ENCODE assay signal across 17 mouse cellular contexts in genomic region chr17:29502005-29502668, GRCm38 (mm10). TPM values are rescaled to one million over a fixed set of nuclear protein-coding genes. Genes with fewer than 3 reads are reported as not detected.
DNase-seq lines count a peak whose midpoint lies in the region; ATAC-seq and TF ChIP-seq lines count a peak whose summit lies in the region.
"Had no signal": no experiment of that assay in that cellular context is flagged by ENCODE, and none has a peak within 500 bp of the region (broad histone marks: within the 10 kb centered on the region; RNA-seq: fewer than 3 reads in every experiment).

No protein-coding gene starts in this region.

- no peaks in the 10 kb centered on the region for H3K9me3 ChIP-seq in heart, embryonic 12.5 days (replicated peaks)
- no peaks in the 10 kb centered on the region; the same call in 1 of the 2 replicates for H3K9me3 ChIP-seq in limb, embryonic 13.5 days
- no peaks in the 10 kb centered on the region for H3K9me3 ChIP-seq in limb, embryonic 10.5 days (replicated peaks)
- H3K9me3 ChIP-seq in liver, embryonic 16.5 days (replicated peaks; ENCODE audit: control insufficient read depth, low read length): 0 out of 2 replicates have a peak, but pooled peaks cover 2% of the 10 kb centered on the region
- H3K9me3 ChIP-seq in midbrain, postnatal 0 days (ENCODE audit: low read length): no peaks in the 10 kb centered on the region

- no peak for ATAC-seq in heart, embryonic 12.5 days (ENCODE audit: insufficient number of reproducible peaks, low FRiP score)
- no peak for ATAC-seq in limb, embryonic 13.5 days (ENCODE audit: low FRiP score, low read depth)
- 0 out of 2 replicates have a peak, but pooled peaks have one; percentile 19 for ATAC-seq in liver, embryonic 16.5 days (ENCODE audit: low read depth)
- ATAC-seq in midbrain, postnatal 0 days (ENCODE audit: low FRiP score): no peak

- DNase-seq in heart, adult 8-10 months (ENCODE audit: low spot score): no peak
- no peak for DNase-seq in limb, embryonic 10.5 days (ENCODE audit: low spot score)
- DNase-seq in c-Kit-positive CD71-positive TER-119-positive erythroid progenitor cells, embryonic 14.5 days (ENCODE audit: low spot score): peak; percentile 67
- DNase-seq in MN1 (ENCODE audit: low spot score): no peak
- DNase-seq in midbrain, postnatal 0 days (ENCODE audit: low spot score): no peak
- DNase-seq: cerebellum, postnatal 25 days; heart, adult 18-20 months; layer of hippocampus, adult 9-11 months; retina, postnatal 1 day; thymus, postnatal 25 days had no signal

- peaks cover 13% of the 10 kb centered on the region; the same call in 1 of the 2 replicates for H3K4me1 ChIP-seq in heart, embryonic 12.5 days (replicated peaks)
- H3K4me1 ChIP-seq in limb, embryonic 13.5 days: peaks cover 7% of the 10 kb centered on the region; the same call in 1 of the 2 replicates
- H3K4me1 ChIP-seq in limb, embryonic 10.5 days: peaks cover 13% of the 10 kb centered on the region; the same call in 1 of the 2 replicates
- H3K4me1 ChIP-seq in liver, embryonic 16.5 days (ENCODE audit: control insufficient read depth, low read depth, low read length): peaks cover 62% of the 10 kb centered on the region
- no peaks in the 10 kb centered on the region for H3K4me1 ChIP-seq in midbrain, postnatal 0 days (ENCODE audit: insufficient read depth, low read length)

- H3K36me3 ChIP-seq in heart, embryonic 12.5 days: no peaks in the 10 kb centered on the region
- H3K36me3 ChIP-seq in limb, embryonic 13.5 days: no peaks in the 10 kb centered on the region
- no peaks in the 10 kb centered on the region for H3K36me3 ChIP-seq in limb, embryonic 10.5 days
- no peaks in the 10 kb centered on the region for H3K36me3 ChIP-seq in liver, embryonic 16.5 days (ENCODE audit: control insufficient read depth, insufficient read depth)
- H3K36me3 ChIP-seq in midbrain, postnatal 0 days (ENCODE audit: insufficient read depth, low read length): no peaks in the 10 kb centered on the region
- H3K36me3 ChIP-seq: G1E had no signal

- WGBS in heart, embryonic 12.5 days: 61% methylated on average over 7 of the region's 7 CpGs
- WGBS in limb, embryonic 13.5 days: 83% methylated on average over 7 of the region's 7 CpGs
- 82% methylated on average over 7 of the region's 7 CpGs for WGBS in limb, embryonic 10.5 days
- 27% methylated on average over 7 of the region's 7 CpGs for whole genome bisulfite sequencing in liver, embryonic 16.5 days (ENCODE audit: insufficient replicate concordance)
- WGBS in midbrain, postnatal 0 days: 87% methylated on average over 7 of the region's 7 CpGs

- H3K9ac ChIP-seq in heart, embryonic 12.5 days: no peak overlapping the region
- no peak overlapping the region for H3K9ac ChIP-seq in limb, embryonic 13.5 days
- H3K9ac ChIP-seq in liver, embryonic 16.5 days (ENCODE audit: low read depth, low read length): peak overlapping the region; percentile 62
- H3K9ac ChIP-seq in midbrain, postnatal 0 days (replicated peaks; ENCODE audit: low read length, poor library complexity, severe bottlenecking): no peak overlapping the region

- peak overlapping the region; percentile 48 for H3K4me2 ChIP-seq in heart, embryonic 12.5 days
- H3K4me2 ChIP-seq in limb, embryonic 13.5 days (replicated peaks): peak overlapping the region; percentile 49; the same call in 1 of the 2 replicates
- peak overlapping the region; percentile 53 for H3K4me2 ChIP-seq in liver, embryonic 16.5 days (ENCODE audit: low read depth, low read length)
- H3K4me2 ChIP-seq in midbrain, postnatal 0 days (ENCODE audit: low read depth, low read length, poor library complexity, severe bottlenecking): no peak overlapping the region

- H3K27me3 ChIP-seq in heart, embryonic 12.5 days (replicated peaks): no peaks in the 10 kb centered on the region
- peaks cover 10% of the 10 kb centered on the region; the same call in 1 of the 2 replicates for H3K27me3 ChIP-seq in limb, embryonic 13.5 days
- no peaks in the 10 kb centered on the region for H3K27me3 ChIP-seq in limb, embryonic 10.5 days (ENCODE audit: low read depth, poor library complexity, severe bottlenecking)
- no peaks in the 10 kb centered on the region for H3K27me3 ChIP-seq in liver, embryonic 16.5 days (ENCODE audit: control insufficient read depth, insufficient read depth, low read depth, low read length)
- no peaks in the 10 kb centered on the region for H3K27me3 ChIP-seq in midbrain, postnatal 0 days (ENCODE audit: insufficient read depth, low read length)

- no peak for TF ChIP-seq CTCF in midbrain, postnatal 0 days (IDR thresholded peaks at IDR 0.05)

- H3K27ac ChIP-seq in heart, embryonic 12.5 days (ENCODE audit: poor library complexity, severe bottlenecking): 0 out of 2 replicates have a peak overlapping the region, but pooled peaks have one; percentile 40
- no peak overlapping the region for H3K27ac ChIP-seq in limb, embryonic 13.5 days
- H3K27ac ChIP-seq in limb, embryonic 10.5 days: no peak overlapping the region
- H3K27ac ChIP-seq in liver, embryonic 16.5 days (ENCODE audit: low read length): peak overlapping the region; percentile 90
- no peak overlapping the region for H3K27ac ChIP-seq in midbrain, postnatal 0 days (ENCODE audit: low read depth, low read length)

- no peak overlapping the region for H3K4me3 ChIP-seq in heart, embryonic 12.5 days
- H3K4me3 ChIP-seq in limb, embryonic 13.5 days: no peak overlapping the region
- no peak overlapping the region for H3K4me3 ChIP-seq in limb, embryonic 10.5 days
- H3K4me3 ChIP-seq in liver, embryonic 16.5 days (ENCODE audit: low read depth, low read length): peak overlapping the region; percentile 10; the same call in 1 of the 2 replicates
- H3K4me3 ChIP-seq in midbrain, postnatal 0 days (ENCODE audit: low read depth, low read length): no peak overlapping the region

RNA-seq across cellular contexts. Expression of gene Pim1, which starts 11.6 kb away (rescaled TPM):
- 25.1 and 27.0 TPM in 2 replicates for polyA plus RNA-seq in heart, embryonic 12.5 days (2016; fragmentation: Nextera tagmentation; extraction: Ambion mirVana)
- total RNA-seq in heart, adult 8-10 months (2022): 10 to 100 TPM; 16.0 to 22.3 (median 17.4) TPM
- 18.9 and 22.3 TPM in 2 replicates for polyA plus RNA-seq in limb, embryonic 13.5 days (2015; fragmentation: Nextera tagmentation; extraction: Ambion mirVana)
- polyA plus RNA-seq in limb, embryonic 10.5 days (2016; fragmentation: Nextera tagmentation; extraction: Ambion mirVana): 27.4 and 31.0 TPM in 2 replicates
- polyA plus RNA-seq in liver, embryonic 16.5 days (2015; fragmentation: Nextera tagmentation; extraction: Ambion mirVana): 74.7 and 80.0 TPM in 2 replicates
- total RNA-seq in midbrain, postnatal 0 days (2014; rRNA removed): 8.3 and 10.9 TPM in 2 replicates
- 10.6 and 12.7 TPM in 2 replicates for polyA plus RNA-seq in midbrain, postnatal 0 days (2015; fragmentation: Nextera tagmentation; extraction: Ambion mirVana)

RNA-seq across cellular contexts. Expression of gene Gm17657, which starts 47.3 kb away (rescaled TPM):
- not detected in 2 replicates for polyA plus RNA-seq in heart, embryonic 12.5 days (2016; fragmentation: Nextera tagmentation; extraction: Ambion mirVana)
- total RNA-seq in heart, adult 8-10 months (2022): not detected
- polyA plus RNA-seq in limb, embryonic 13.5 days (2015; fragmentation: Nextera tagmentation; extraction: Ambion mirVana): not detected in 2 replicates
- not detected in 2 replicates for polyA plus RNA-seq in limb, embryonic 10.5 days (2016; fragmentation: Nextera tagmentation; extraction: Ambion mirVana)
- polyA plus RNA-seq in liver, embryonic 16.5 days (2015; fragmentation: Nextera tagmentation; extraction: Ambion mirVana): not detected in 2 replicates
- total RNA-seq in midbrain, postnatal 0 days (2014; rRNA removed): not detected in 2 replicates
- not detected in 2 replicates for polyA plus RNA-seq in midbrain, postnatal 0 days (2015; fragmentation: Nextera tagmentation; extraction: Ambion mirVana)
- total RNA-seq: heart, adult 18-20 months had no signal
- polyA plus RNA-seq: embryonic facial prominence, embryonic 14.5 days; G1E; kidney, adult 2 months; limb, embryonic 11.5 days had no signal

RNA-seq across cellular contexts. Expression of gene Tbc1d22b, which starts 47.4 kb away (rescaled TPM):
- 13.8 and 14.9 TPM in 2 replicates for polyA plus RNA-seq in heart, embryonic 12.5 days (2016; fragmentation: Nextera tagmentation; extraction: Ambion mirVana)
- total RNA-seq in heart, adult 8-10 months (2022): 10 to 100 TPM; 11.3 to 13.5 (median 11.9) TPM
- polyA plus RNA-seq in limb, embryonic 13.5 days (2015; fragmentation: Nextera tagmentation; extraction: Ambion mirVana): 14.5 and 16.2 TPM in 2 replicates
- polyA plus RNA-seq in limb, embryonic 10.5 days (2016; fragmentation: Nextera tagmentation; extraction: Ambion mirVana): 20.9 and 22.4 TPM in 2 replicates
- polyA plus RNA-seq in liver, embryonic 16.5 days (2015; fragmentation: Nextera tagmentation; extraction: Ambion mirVana): 2.7 TPM in 2 replicates
- total RNA-seq in midbrain, postnatal 0 days (2014; rRNA removed): 47.3 and 52.0 TPM in 2 replicates
- 30.7 and 31.7 TPM in 2 replicates for polyA plus RNA-seq in midbrain, postnatal 0 days (2015; fragmentation: Nextera tagmentation; extraction: Ambion mirVana)

RNA-seq across cellular contexts. Expression of gene Tmem217, which starts 50.0 kb away (rescaled TPM):
- 0.80 and 1.0 TPM in 2 replicates for polyA plus RNA-seq in heart, embryonic 12.5 days (2016; fragmentation: Nextera tagmentation; extraction: Ambion mirVana)
- not detected for total RNA-seq in heart, adult 8-10 months (2022)
- polyA plus RNA-seq in limb, embryonic 13.5 days (2015; fragmentation: Nextera tagmentation; extraction: Ambion mirVana): 1.2 and 1.7 TPM in 2 replicates
- polyA plus RNA-seq in limb, embryonic 10.5 days (2016; fragmentation: Nextera tagmentation; extraction: Ambion mirVana): 0.90 and 0.97 TPM in 2 replicates
- polyA plus RNA-seq in liver, embryonic 16.5 days (2015; fragmentation: Nextera tagmentation; extraction: Ambion mirVana): 0.22 TPM in 1 of 2 replicates, not detected in the other
- not detected in 2 replicates for total RNA-seq in midbrain, postnatal 0 days (2014; rRNA removed)
- 0.71 and 0.84 TPM in 2 replicates for polyA plus RNA-seq in midbrain, postnatal 0 days (2015; fragmentation: Nextera tagmentation; extraction: Ambion mirVana)
- total RNA-seq: heart, adult 18-20 months had no signal
- polyA plus RNA-seq: G1E had no signal

Comparison
In these comparisons a context has a peak if more than half of its experiments do, and no peak if none do; other contexts are left out.
1. H3K27ac ChIP-seq: peak in heart, embryonic 12.5 days (single experiment) and liver, embryonic 16.5 days (single experiment); none in limb, embryonic 13.5 days (single experiment), limb, embryonic 10.5 days (single experiment) and midbrain, postnatal 0 days (single experiment).